Mouse (Mus musculus) ES-Bruce4 (cell line): ENCODE measurements around the gene Sgms1. TPM values are rescaled to one million over a fixed set of nuclear protein-coding genes. Genes with fewer than 3 reads are reported as not detected.

ENCODE experiments used
- H3K27ac ChIP-seq: 2 replicates; pipeline ENCODE4 v1.5.1; 2012; ENCODE audit warnings: low read length, inconsistent platforms; ENCODE audit not compliant: insufficient read depth
- H3K27me3 ChIP-seq: 2 replicates; pipeline ENCODE4 v1.6.1; 2012; ENCODE audit warnings: mild to moderate bottlenecking, low read length, inconsistent platforms; ENCODE audit not compliant: control insufficient read depth, poor library complexity, insufficient read depth, severe bottlenecking
- H3K36me3 ChIP-seq: 2 replicates; pipeline ENCODE4 v1.6.1; 2012; ENCODE audit warnings: inconsistent platforms, mild to moderate bottlenecking, low read length, moderate library complexity; ENCODE audit not compliant: control insufficient read depth, poor library complexity, insufficient read depth, severe bottlenecking
- H3K4me1 ChIP-seq: one replicate; pipeline ENCODE4 v1.8.1; 2011; ENCODE audit warnings: low read length; ENCODE audit not compliant: control insufficient read depth, insufficient read depth
- H3K4me3 ChIP-seq: 2 replicates; pipeline ENCODE4 v1.5.1; 2011; ENCODE audit warnings: low read depth, mild to moderate bottlenecking, low read length
- H3K9ac ChIP-seq: 2 replicates; pipeline ENCODE4 v1.6.1; 2012; ENCODE audit warnings: low read depth, mild to moderate bottlenecking, inconsistent platforms; ENCODE audit not compliant: poor library complexity, severe bottlenecking
- H3K9me3 ChIP-seq: replicated peaks from 2 replicates; pipeline ENCODE4 v1.6.1; 2012; ENCODE audit warnings: mild to moderate bottlenecking, low read length, inconsistent platforms; ENCODE audit not compliant: control insufficient read depth, poor library complexity, insufficient read depth, severe bottlenecking
- CTCF ChIP-seq: IDR thresholded peaks from one replicate; pipeline ENCODE4 v1.8.1; 2011; ENCODE audit warnings: low read depth, low read length
- EP300 ChIP-seq: IDR thresholded peaks from 2 replicates; pipeline ENCODE4 v1.6.1; 2011; ENCODE audit warnings: low read depth, low read length; ENCODE audit not compliant: insufficient read depth
- POLR2A ChIP-seq: IDR thresholded peaks from one replicate; pipeline ENCODE4 v1.8.1; 2011; ENCODE audit warnings: low read length; ENCODE audit not compliant: insufficient read depth
- polyA plus RNA-seq: library from polyadenylated mRNA; stranded (reverse); fragments of >200 nt; gene quantifications from 2 replicates; pipeline ENCODE4 v1.2.4, GENCODE M21; 2011; ENCODE audit warnings: low read depth; ENCODE audit not compliant: missing spikeins, insufficient read depth, insufficient read length

Gene Sgms1
- polyA plus RNA-seq: 58.9 and 69.7 TPM in 2 replicates

- no peaks in the 10 kb centered on the region for H3K9me3 ChIP-seq
- peaks cover 2% of the 10 kb centered on the region for H3K4me1 ChIP-seq
- TF ChIP-seq POLR2A (no peak), CTCF (no peak)
- H3K4me3 ChIP-seq: peak within 1 kb of the TSS; percentile 94
- peak within 1 kb of the TSS; percentile 96 for H3K9ac ChIP-seq
- no peaks in the 10 kb centered on the region for H3K27me3 ChIP-seq
- peak within 1 kb of the TSS; percentile 68; the same call in 1 of the 2 replicates for H3K27ac ChIP-seq
- H3K36me3 ChIP-seq: no peaks in the 10 kb centered on the region
These were observed at the start of gene Sgms1 for GRCm38 (mm10) chr19:32389001-32389871. Sgms1 (minus strand) TSS chr19:32389714.

- no peak overlapping the region for H3K27ac ChIP-seq
- no peaks in the 10 kb centered on the region for H3K36me3 ChIP-seq
- H3K4me3 ChIP-seq: no peak overlapping the region
- no peaks in the 10 kb centered on the region for H3K27me3 ChIP-seq
- H3K9ac ChIP-seq: no peak overlapping the region
- TF ChIP-seq POLR2A: no peak
- TF ChIP-seq EP300: no peak
- no peak for TF ChIP-seq CTCF
- H3K9me3 ChIP-seq: no peaks in the 10 kb centered on the region
- H3K4me1 ChIP-seq: peaks cover 2% of the 10 kb centered on the region
These were observed 36.3 kb upstream of the Sgms1 start for GRCm38 (mm10) chr19:32425856-32426255.

- Histone ChIP-seq H3K4me3 (no peak overlapping the region), H3K27ac (no peak overlapping the region), H3K27me3 (no peaks in the 10 kb centered on the region), H3K9ac (no peak overlapping the region), H3K9me3 (no peaks in the 10 kb centered on the region), H3K4me1 (peaks cover 2% of the 10 kb centered on the region), H3K36me3 (no peaks in the 10 kb centered on the region)
- TF ChIP-seq EP300: no peak
- no peak for TF ChIP-seq POLR2A
- no peak for TF ChIP-seq CTCF
These were observed 35.2 kb upstream of the Sgms1 start for GRCm38 (mm10) chr19:32424706-32425105.

GRCm38 (mm10) chr19:32419069-32419468, 29.6 kb upstream of the Sgms1 start:
- H3K36me3 ChIP-seq: no peaks in the 10 kb centered on the region
- no peak for TF ChIP-seq CTCF
- TF ChIP-seq EP300: no peak
- no peak for TF ChIP-seq POLR2A
- no peaks in the 10 kb centered on the region for H3K27me3 ChIP-seq
- no peaks in the 10 kb centered on the region for H3K4me1 ChIP-seq
- H3K9me3 ChIP-seq: no peaks in the 10 kb centered on the region
- H3K4me3 ChIP-seq: no peak overlapping the region
- H3K27ac ChIP-seq: no peak overlapping the region
- H3K9ac ChIP-seq: no peak overlapping the region

GRCm38 (mm10) chr19:32416692-32417317, 27.3 kb upstream of the Sgms1 start:
- no peaks in the 10 kb centered on the region for H3K27me3 ChIP-seq
- no peak overlapping the region for H3K9ac ChIP-seq
- H3K27ac ChIP-seq: no peak overlapping the region
- H3K4me3 ChIP-seq: no peak overlapping the region
- no peaks in the 10 kb centered on the region for H3K36me3 ChIP-seq
- TF ChIP-seq POLR2A: no peak
- TF ChIP-seq EP300: no peak
- no peak for TF ChIP-seq CTCF
- H3K9me3 ChIP-seq: no peaks in the 10 kb centered on the region
- no peaks in the 10 kb centered on the region for H3K4me1 ChIP-seq
